Mouse (Mus musculus): ENCODE results near the gene Ube2d1.
A peak's percentile ranks its signal among the peaks of the same experiment; 100 is the strongest.

The Ube2d1 gene

GRCm38 (mm10) chr10:71223101-71223500 is 62.0 kb downstream of the Ube2d1 start:
- no peak for DNase-seq (ENCODE audit: low spot score in 2 of 2)

DNA sequence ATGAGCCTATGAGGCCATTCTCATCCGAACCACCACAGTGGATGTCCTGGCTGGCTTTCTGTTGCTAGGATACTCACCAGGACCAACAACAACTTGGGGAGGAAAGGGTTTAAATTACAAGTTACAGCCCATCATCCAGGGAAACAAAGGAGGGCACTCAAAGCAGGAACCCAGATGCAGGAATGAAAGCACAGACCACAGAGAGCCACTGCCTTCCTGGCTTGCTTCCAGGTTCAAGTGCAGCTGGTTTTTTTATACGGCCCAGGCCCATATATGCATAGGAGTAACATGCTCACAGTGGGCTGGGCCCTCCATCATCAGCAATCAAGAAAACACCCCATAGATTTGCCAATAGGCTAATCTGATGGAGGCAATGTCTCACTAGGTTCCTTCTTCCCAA is 62.4 kb downstream of the Ube2d1 start:
- no peak for DNase-seq (ENCODE audit: low spot score in 2 of 2)

- peak; percentile 91 for DNase-seq (ENCODE audit: low spot score in 2 of 2)
Measured at GRCm38 (mm10) chr10:71218228-71218892, 66.7 kb downstream of the Ube2d1 start.

- DNase-seq (ENCODE audit: low spot score in 2 of 2): no peak
Measured at GRCm38 (mm10) chr10:71215996-71216395, 69.1 kb downstream of the Ube2d1 start.
